Mouse (Mus musculus) adrenal gland, postnatal 25 days (tissue): ENCODE results near the gene Larp1. TPM values are rescaled to one million over a fixed set of nuclear protein-coding genes. Genes with fewer than 3 reads are reported as not detected.
A peak's percentile ranks its signal among the peaks of the same experiment; 100 is the strongest.

Experiments
- DNase-seq: peaks from one replicate; pipeline ENCODE4 v3.0.0; 2021; ENCODE audit warnings: mixed read lengths
- total RNA-seq: library from RNA; stranded (reverse); gene quantifications from 2 replicates; pipeline ENCODE4 v1.2.3, GENCODE M21; 2021

The Larp1 gene
- total RNA-seq, 1 experiment from 2014 or later = 103 TPM

DNA sequence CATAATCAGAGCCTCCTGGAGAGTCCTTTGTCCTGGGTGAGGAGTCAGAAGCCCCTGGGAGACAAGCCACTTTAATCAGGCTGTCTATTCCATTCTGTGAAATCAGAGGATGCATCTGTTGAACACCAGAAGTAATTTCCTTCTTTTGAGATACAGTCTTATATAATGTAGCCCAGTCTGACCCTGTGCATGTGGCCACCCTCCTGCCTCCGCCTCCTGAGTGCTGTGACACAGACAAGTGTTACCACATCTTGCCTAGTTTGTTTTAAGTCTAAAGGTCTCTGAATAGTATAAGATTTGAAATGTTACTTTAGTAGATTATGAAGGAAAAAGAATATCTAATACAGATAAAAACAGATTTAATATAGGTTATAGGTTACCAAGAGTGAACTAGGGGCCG lies 91.1 kb downstream of the Larp1 start:
- DNase-seq = no peak

DNA sequence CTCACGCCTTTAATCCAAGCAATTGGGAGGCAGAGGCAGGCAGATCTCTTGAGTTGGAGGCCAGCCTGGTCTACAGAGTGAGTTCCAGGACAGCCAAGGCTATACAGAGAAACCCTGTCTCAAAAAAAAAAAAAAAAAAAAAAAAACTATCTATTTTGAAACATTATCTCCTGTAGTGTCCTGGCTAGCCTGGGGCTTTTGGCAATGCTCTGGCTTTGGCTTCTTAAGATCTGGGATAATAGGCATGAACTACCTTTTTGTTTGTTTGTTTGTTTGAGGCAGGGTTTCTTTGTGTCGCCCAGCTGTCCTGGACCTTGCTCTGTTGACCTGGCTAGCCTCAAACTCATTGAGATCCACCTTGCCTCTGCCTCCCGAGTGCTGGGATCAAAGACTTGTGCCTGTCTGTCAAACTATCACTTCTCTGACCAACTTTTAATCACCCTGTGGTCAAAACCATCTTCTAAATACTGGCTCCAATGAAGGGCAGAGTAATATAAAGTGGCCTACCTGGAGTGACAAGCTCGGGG lies 92.4 kb downstream of the Larp1 start:
- no peak for DNase-seq

DNA sequence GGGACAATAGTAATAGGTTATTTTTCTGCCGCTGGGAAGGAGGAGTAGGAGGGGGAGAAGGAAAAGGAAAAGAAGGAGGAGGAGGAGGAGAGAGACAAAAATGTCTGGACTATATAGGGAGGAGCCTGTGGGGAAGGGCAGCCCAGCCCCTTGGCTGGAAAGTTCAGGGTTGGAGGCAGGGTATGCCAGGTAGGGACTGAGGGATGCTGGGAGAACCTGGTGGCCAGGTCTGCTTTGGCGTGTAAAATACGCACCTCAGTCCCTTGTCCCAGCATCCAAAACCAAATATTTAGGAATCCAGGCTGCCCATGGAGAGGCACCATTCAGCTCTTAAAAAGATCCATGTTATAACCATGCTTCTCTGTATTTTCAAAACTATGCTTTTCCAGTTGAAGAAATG lies 93.3 kb downstream of the Larp1 start:
- DNase-seq = no peak

DNA sequence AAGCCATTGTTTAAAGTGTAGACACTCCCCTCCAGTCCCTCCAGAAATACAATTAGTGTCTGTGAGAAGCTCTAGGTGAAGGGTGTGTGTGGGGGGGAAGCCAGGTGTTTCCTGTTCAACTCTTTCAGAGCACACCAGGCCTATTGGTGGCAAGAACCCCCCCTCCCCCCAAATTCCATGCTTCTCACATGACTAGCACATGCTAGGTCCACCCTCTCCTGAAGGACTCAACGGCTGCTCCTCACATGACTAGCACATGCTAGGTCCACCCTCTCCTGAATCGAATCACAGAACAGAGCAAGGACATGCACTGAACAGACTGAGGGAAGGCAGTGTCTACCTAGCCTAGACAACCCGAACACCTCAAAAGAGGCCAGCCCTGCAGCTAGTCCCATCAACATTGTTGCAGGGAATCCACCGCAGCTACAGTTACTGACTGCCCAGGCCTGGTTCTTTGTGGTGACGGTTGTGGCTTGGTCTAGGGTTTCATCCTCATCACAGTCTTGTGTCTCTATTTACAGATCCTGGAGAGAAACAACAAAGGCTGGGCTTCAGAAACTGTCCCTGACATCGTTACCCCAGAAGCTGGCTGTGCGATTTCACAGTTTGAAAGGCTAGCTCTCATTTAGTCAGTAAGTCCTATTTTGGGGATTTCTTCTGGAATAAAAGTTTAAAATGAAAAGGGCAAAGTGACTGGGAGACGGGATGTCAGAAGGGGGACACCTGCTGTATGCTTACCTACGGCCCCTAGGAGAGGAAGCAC lies 93.9 kb downstream of the Larp1 start:
- DNase-seq = no peak

DNA sequence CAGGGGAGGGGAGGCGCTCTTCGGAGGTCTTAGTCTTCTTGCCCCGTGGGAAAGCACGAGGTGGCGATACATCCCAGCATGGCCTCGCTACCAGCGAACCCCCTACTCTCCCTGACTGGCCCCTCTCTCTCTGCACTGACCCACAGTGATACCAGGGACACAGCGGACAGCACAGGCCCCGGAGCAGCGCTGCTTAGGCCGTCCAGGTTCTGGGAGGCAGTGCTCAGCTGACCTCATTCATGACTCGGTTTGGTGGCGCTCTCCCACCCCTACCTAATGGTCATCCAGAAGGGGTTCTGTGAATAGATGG lies 94.4 kb downstream of the Larp1 start:
- DNase-seq = peak; percentile 12

DNA sequence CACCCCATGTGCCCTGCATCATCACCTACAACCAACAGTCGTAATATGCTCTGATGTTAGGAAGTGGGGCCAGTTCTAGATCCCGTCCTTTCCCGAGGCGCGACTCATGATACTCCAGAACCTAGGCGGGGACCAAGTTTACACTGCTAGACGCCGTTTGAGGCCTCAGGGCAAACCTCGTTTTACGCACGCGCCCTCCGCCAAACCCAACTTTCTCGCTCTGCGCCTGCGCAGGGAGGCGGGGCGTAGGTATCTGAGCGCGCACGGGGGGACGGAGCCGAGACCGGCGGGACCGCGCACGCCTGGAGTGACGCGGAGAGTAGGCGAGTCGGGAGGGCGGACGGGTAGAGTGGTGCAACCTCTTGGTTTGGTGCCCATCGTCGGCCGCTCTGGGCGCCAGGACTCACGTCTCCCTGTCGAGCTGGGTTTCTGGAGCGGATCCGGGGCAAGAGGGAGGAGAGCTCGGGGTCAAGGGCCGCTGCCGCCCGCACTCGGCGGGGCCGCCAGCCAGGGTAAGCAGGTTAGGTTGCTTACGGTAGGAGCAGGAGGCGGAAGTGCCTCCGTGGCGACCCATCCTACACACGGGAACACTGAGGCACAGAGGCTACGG lies 94.9 kb downstream of the Larp1 start, which contains the start of gene Cnot8:
TSS of gene Cnot8 (plus strand) at position 457 of the 610 bp plus-strand sequence.
- peak; percentile 99 for DNase-seq

DNA sequence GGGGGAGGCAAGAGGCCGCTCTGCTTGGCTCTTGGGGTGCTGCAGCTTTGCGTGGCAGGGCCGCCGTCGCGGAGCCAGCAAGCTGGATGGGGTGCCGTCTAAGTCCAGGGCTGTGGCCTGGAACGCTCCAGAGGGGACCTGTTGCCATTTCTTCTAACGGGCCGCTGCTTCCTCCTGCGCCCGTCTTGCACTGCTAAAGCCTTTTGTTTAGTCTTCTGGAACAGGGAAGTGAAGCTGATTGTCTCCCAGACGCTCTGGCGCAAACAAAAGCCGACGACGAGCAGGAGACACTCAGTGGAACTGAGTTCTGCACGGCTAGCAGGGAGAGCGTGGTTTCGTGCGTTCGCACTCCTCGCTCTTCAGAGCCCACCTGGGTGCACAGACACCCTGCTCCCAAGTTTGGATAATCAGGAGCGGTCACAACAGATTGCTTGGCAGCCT lies 95.5 kb downstream of the Larp1 start:
- peak; percentile 34 for DNase-seq

DNA sequence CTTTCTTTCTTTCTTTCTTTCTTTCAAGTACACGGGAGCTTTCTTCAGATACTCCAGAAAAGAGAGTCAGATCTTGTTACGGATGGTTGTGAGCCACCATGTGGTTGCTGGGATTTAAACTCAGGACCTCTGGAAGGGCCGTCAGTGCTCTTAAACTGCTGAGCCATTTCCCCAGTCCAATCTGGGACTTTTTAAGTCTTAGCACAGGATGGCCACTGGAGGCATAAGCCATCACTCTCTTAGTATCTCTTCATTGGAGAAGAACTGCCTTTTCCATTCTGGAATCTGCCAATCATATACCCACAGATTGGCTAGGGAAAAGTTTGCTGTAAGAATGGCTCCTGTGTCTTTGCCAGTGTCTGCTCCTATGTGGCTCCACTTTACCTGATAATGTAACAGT lies 98.1 kb downstream of the Larp1 start:
- DNase-seq = no peak

DNA sequence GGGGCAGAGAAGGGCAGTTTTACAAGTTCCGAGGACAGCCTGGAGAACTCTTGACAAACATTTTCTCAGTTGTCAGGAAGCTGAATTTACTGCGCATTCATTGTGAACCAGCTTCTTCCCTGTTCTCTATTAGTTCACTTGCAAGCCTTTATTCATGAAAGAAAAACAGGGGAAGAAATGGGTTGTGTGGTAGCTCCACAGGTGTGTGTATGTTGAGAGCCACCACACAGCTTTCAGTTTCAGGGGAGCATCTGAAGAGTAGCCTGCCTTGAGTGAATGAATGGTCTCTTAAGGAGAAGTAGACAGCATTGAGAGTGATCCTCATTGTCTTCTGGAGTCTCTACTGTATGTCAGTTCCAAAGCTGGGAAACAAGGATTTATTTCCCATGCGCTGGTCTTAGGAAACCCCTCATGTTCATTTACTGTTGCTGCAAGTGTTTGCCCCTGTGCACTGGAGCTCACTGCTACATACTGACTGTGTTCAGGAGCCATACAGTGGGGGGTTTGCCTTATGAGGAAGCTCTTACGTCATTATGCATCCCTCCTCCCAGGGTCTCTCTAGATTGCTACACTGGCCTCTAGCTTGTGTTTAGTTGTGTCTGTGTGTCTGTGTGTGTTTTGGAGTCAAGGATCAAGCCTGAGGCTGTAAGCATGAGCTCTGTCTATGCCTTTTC lies 98.9 kb downstream of the Larp1 start:
- no peak for DNase-seq

Other genes starting within 250 kb of the Larp1 start
- gene Sap30l, start 207.4 kb upstream of the Larp1 start, total RNA-seq = 55.8 and 60.8 TPM in 2 replicates
- gene Hand1, start 176.2 kb upstream of the Larp1 start, total RNA-seq = 8.0 and 13.6 TPM in 2 replicates
- gene Gm12248, start 84.1 kb downstream of the Larp1 start, total RNA-seq = 1.0 and 1.7 TPM in 2 replicates
- 54.1 and 65.5 TPM in 2 replicates for gene Cnot8, start 95.1 kb downstream of the Larp1 start, total RNA-seq
- 23.3 and 26.5 TPM in 2 replicates for gene Gemin5, start 159.5 kb downstream of the Larp1 start, total RNA-seq
- gene Mrpl22, start 162.6 kb downstream of the Larp1 start, total RNA-seq = 70.7 and 72.0 TPM in 2 replicates
- 8.8 and 11.8 TPM in 2 replicates for gene Igtp, start 190.5 kb downstream of the Larp1 start, total RNA-seq
- 10.6 and 14.0 TPM in 2 replicates for gene Irgm2, start 190.6 kb downstream of the Larp1 start, total RNA-seq